Mouse (Mus musculus) forebrain, embryonic 14.5 days (tissue): Measurements from ENCODE around the gene Serinc5. TPM values are rescaled to one million over a fixed set of nuclear protein-coding genes. Genes with fewer than 3 reads are reported as not detected.

ENCODE experiments used
- ATAC-seq: fragments of 200-750 bp; cut with Nextera tagmentation; 2 replicates; pipeline ENCODE4 v1.8.0; 2017; ENCODE audit warnings: mild to moderate bottlenecking, moderate library complexity
- DNase-seq: peaks from one replicate; pipeline ENCODE4 v3.0.0-alpha.2; 2015; ENCODE audit warnings: low spot score
- H3K27ac ChIP-seq: fragments of 300-500 bp; sonication (generic); 2 replicates; pipeline ENCODE4 v1.5.1; 2014; ENCODE audit warnings: low read depth, mild to moderate bottlenecking, control low read depth, low read length, moderate library complexity
- H3K27me3 ChIP-seq: fragments of 300-500 bp; sonication (generic); replicated peaks from 2 replicates; pipeline ENCODE4 v1.6.1; 2014; ENCODE audit warnings: low read length, control low read depth, mixed read lengths; ENCODE audit not compliant: control insufficient read depth, insufficient read depth
- H3K36me3 ChIP-seq: fragments of 300-500 bp; sonication (generic); 2 replicates; pipeline ENCODE4 v1.6.1; 2014; ENCODE audit warnings: low read length, control low read depth; ENCODE audit not compliant: control insufficient read depth, insufficient read depth
- H3K4me1 ChIP-seq: fragments of 300-500 bp; sonication (generic); 2 replicates; pipeline ENCODE4 v1.6.1; 2014; ENCODE audit warnings: antibody characterized with exemption, low read length, control low read depth; ENCODE audit not compliant: control insufficient read depth, insufficient read depth
- H3K4me2 ChIP-seq: fragments of 300-500 bp; sonication (generic); 2 replicates; pipeline ENCODE4 v1.6.1; 2014; ENCODE audit warnings: mild to moderate bottlenecking, control low read depth, low read length
- H3K4me3 ChIP-seq: fragments of 300-500 bp; sonication (generic); 2 replicates; pipeline ENCODE4 v1.5.1; 2014; ENCODE audit warnings: low read depth, low read length, control low read depth
- H3K9ac ChIP-seq: fragments of 300-500 bp; sonication (generic); 2 replicates; pipeline ENCODE4 v1.6.1; 2014; ENCODE audit warnings: mild to moderate bottlenecking, low read length, control low read depth, moderate library complexity
- H3K9me3 ChIP-seq: fragments of 300-500 bp; sonication (generic); replicated peaks from 2 replicates; pipeline ENCODE4 v1.6.1; 2016; ENCODE audit warnings: low read length, control low read depth, mixed read lengths; ENCODE audit not compliant: control insufficient read depth
- WGBS: fragments of 180-500 bp; shearing (Covaris S2); extraction: QIAGEN DNeasy Blood & Tissue Kit; methylation state at CpG from one replicate; pipeline ENCODE4 v1.1.7; 2014; 5-methylcytosine and 5-hydroxymethylcytosine counted together
- polyA plus RNA-seq: library from polyadenylated mRNA; unstranded; fragments of >200 nt; fragmentation: Nextera tagmentation; extraction: Ambion mirVana; gene quantifications from 2 replicates; pipeline ENCODE4 v1.2.1, GENCODE M21; 2014

The Serinc5 gene
- polyA plus RNA-seq, 1 experiment from 2014 or later, result 13.7 TPM

DNA sequence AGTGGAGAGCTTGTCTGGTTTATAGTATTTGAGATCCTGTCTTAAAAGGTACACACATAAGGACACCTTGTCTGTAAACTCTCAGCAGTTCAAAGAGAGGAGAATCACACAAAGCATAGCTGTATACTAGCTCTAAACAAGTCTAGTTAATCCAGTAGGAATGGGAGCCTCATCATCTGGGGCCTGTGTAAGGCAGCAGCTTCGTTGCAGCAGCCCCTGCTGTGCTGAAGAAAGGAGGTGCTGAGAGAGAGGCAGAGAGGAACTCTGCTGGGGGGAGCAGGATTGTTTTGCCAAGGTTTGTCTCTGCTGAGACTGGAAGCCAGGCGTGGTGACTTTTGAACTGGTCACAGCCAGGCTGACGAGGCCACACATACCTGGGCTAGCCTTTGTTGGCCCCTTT lies 98.6 kb downstream of the Serinc5 start:
- no peak overlapping the region for H3K9ac ChIP-seq
- DNase-seq (no peak), ATAC-seq (no peak)
- H3K9me3 ChIP-seq, result no peaks in the 10 kb centered on the region
- no peak overlapping the region for H3K4me2 ChIP-seq
- H3K4me3 ChIP-seq, result no peak overlapping the region
- peaks cover 7% of the 10 kb centered on the region; the same call in 1 of the 2 replicates for H3K36me3 ChIP-seq
- no peak overlapping the region for H3K27ac ChIP-seq
- H3K4me1 ChIP-seq, result no peaks in the 10 kb centered on the region
- WGBS, result 16% methylated on average over 3 of the region's 3 CpGs
- no peaks in the 10 kb centered on the region for H3K27me3 ChIP-seq

DNA sequence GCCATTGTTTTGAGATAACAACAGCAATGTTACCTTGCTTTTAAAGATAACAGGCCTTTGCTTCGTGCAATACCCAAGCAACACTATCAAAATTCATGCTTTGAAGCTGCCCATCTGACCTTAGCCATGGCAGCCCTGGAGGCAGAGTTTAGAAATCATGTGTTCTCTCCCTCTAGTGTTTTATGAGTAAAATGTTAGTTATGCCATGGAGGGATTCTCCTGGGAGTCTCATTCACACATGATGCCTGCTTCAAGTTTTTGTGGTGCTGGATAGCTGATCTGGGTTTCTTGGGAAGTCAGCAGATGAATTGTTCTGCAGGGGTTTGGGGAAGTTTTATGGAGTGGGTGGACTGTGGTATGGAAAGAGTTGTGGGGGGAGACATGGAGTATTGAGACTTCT lies 99.5 kb downstream of the Serinc5 start:
- no peak overlapping the region for H3K4me3 ChIP-seq
- H3K27ac ChIP-seq, result no peak overlapping the region
- H3K9ac ChIP-seq, result no peak overlapping the region
- H3K4me1 ChIP-seq, result no peaks in the 10 kb centered on the region
- H3K4me2 ChIP-seq, result no peak overlapping the region
- no peaks in the 10 kb centered on the region for H3K9me3 ChIP-seq
- no peaks in the 10 kb centered on the region for H3K27me3 ChIP-seq
- WGBS, result 89% methylated on average over 1 of the region's 1 CpGs
- DNase-seq, result no peak
- peaks cover 7% of the 10 kb centered on the region; the same call in 1 of the 2 replicates for H3K36me3 ChIP-seq
- no peak for ATAC-seq

DNA sequence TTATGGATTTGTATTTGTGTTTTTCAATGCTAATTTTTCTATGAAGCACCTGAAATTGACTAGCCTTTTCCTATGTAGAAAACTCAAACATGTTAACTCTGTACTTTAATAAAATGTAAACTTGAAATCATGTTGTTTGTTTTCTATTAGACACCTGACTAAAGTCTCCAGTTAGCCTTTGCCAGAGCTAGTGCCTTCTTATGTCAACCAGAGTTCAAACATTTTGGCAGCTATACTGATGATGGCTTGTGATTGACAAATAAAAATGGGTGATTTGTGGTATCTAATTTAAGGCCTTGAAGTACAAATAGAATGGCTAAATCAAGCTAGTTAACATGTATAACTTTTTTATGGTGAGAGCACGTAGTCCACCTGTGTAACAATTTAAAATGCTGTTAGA lies 100.9 kb downstream of the Serinc5 start:
- WGBS, result 89% methylated on average over 1 of the region's 1 CpGs
- Histone ChIP-seq H3K9ac (no peak overlapping the region), H3K4me2 (no peak overlapping the region), H3K27ac (no peak overlapping the region), H3K9me3 (no peaks in the 10 kb centered on the region), H3K27me3 (no peaks in the 10 kb centered on the region), H3K4me1 (no peaks in the 10 kb centered on the region), H3K4me3 (no peak overlapping the region), H3K36me3 (peaks cover 4% of the 10 kb centered on the region; the same call in 1 of the 2 replicates)
- ATAC-seq, result no peak
- DNase-seq, result no peak

DNA sequence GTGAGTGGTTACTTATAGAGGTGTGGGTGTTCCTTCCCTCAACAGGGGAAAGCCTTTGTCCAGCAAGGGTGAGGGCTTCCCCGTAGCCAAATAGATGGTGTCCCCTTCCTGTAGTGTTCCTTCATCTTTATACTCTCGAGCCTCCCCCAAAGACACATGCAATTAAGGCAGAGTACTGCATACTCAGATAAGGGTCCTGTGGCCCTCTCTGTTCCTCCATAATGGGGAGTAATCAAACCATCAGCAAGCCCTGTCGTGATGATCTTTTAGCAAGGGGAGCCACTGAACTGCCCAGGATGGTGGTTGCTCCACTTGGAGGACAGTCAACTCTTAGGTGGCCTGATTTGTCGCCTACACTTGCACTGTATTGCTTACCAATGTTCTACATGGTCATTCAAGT lies 101.7 kb downstream of the Serinc5 start:
- WGBS, result 85% methylated on average over 4 of the region's 4 CpGs
- no peak for DNase-seq
- ATAC-seq, result no peak
- H3K9me3 ChIP-seq, result no peaks in the 10 kb centered on the region
- no peaks in the 10 kb centered on the region for H3K4me1 ChIP-seq
- no peak overlapping the region for H3K27ac ChIP-seq
- no peaks in the 10 kb centered on the region for H3K36me3 ChIP-seq
- H3K27me3 ChIP-seq, result no peaks in the 10 kb centered on the region
- no peak overlapping the region for H3K4me3 ChIP-seq
- H3K9ac ChIP-seq, result no peak overlapping the region
- H3K4me2 ChIP-seq, result no peak overlapping the region

DNA sequence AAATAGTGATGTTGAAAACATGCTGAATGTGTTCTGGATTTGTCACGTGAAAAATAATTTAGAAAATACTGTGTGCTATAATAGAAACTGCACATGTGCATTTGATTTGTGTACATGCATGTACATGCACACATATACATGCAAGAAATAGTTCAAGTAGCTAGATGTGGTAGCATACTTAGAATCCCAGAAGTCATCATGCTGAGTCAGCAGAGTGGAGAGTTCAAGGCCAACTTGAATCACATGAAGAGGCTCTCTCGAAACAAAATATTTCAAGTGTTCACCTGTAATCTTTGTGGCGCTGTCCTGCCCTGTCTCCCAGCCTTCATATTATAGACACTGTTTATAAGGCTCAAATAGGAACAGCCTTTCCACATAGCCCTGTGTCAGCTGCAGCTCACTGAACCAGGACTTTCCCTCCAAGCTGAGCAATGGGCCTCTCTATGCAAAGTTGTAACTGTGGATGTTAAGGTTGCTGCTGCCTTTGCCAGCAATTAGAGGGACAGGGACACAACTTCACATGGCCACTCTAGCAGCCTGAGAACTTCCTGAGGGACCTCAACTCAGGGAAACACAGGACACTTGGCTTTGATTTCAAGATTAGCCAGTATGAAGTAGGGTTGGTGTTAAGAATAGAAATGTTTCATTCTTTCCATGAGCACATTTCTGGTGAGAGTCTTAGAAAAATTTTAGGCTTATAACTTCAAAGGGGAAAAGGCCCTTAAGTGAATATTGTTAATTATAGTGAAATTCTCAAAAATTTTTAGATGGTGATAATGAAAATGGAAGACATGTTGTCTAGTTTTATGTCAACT lies 107.2 kb downstream of the Serinc5 start:
- no peaks in the 10 kb centered on the region for H3K4me1 ChIP-seq
- no peak overlapping the region for H3K4me3 ChIP-seq
- H3K9ac ChIP-seq, result no peak overlapping the region
- H3K27ac ChIP-seq, result no peak overlapping the region
- H3K4me2 ChIP-seq, result no peak overlapping the region
- H3K36me3 ChIP-seq, result no peaks in the 10 kb centered on the region
- H3K9me3 ChIP-seq, result no peaks in the 10 kb centered on the region
- no peak for DNase-seq
- 96% methylated on average over 3 of the region's 3 CpGs for WGBS
- ATAC-seq, result no peak
- H3K27me3 ChIP-seq, result no peaks in the 10 kb centered on the region

DNA sequence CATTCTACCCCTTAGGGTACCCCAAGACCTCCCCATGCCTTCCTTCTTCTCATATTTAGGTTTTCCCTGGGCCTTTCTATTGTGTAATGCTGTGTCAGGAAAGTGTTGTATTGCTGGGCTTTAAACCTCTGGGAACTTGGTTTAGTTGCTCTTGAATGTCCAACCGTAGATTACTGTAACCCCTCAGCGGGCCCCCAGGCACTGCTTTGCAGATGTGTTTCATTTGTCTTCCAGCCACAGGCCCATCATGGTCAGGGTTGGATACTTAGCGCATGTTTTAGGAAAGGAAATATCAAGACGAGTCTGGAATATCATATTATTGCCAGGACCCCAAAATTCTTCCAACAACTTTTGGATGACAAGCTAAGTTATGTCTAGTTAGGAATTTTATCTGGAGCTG lies 110.1 kb downstream of the Serinc5 start:
- WGBS, result 87% methylated on average over 4 of the region's 4 CpGs
- no peak overlapping the region for H3K4me2 ChIP-seq
- no peak overlapping the region for H3K9ac ChIP-seq
- no peak overlapping the region for H3K4me3 ChIP-seq
- H3K9me3 ChIP-seq, result no peaks in the 10 kb centered on the region
- H3K27ac ChIP-seq, result no peak overlapping the region
- DNase-seq (no peak), ATAC-seq (no peak)
- no peaks in the 10 kb centered on the region for H3K27me3 ChIP-seq
- no peaks in the 10 kb centered on the region for H3K4me1 ChIP-seq
- no peaks in the 10 kb centered on the region for H3K36me3 ChIP-seq

DNA sequence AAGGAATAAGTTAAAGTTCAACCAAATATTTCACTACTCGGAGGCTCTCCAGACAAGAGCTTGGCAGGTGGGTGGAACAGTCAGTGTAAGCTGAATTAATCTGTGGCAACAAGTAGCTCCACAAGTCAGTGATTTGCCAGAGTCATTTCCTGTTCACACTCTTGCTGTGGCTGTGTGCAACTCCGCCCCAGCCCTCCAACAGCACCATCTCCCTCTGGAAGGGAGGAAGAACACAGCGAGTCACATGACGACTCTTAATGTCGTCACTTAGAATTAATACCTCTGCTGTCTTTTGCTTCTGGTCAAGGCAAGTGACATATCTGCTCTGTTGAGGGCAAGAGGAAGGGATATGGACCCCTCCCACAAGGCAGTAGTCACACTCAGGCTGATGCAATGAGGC lies 111.5 kb downstream of the Serinc5 start:
- ATAC-seq (no peak), DNase-seq (no peak)
- no peaks in the 10 kb centered on the region for H3K9me3 ChIP-seq
- H3K4me3 ChIP-seq, result no peak overlapping the region
- no peaks in the 10 kb centered on the region for H3K4me1 ChIP-seq
- no peaks in the 10 kb centered on the region for H3K27me3 ChIP-seq
- no peak overlapping the region for H3K4me2 ChIP-seq
- 72% methylated on average over 5 of the region's 5 CpGs for WGBS
- no peak overlapping the region for H3K27ac ChIP-seq
- no peaks in the 10 kb centered on the region for H3K36me3 ChIP-seq
- H3K9ac ChIP-seq, result no peak overlapping the region

DNA sequence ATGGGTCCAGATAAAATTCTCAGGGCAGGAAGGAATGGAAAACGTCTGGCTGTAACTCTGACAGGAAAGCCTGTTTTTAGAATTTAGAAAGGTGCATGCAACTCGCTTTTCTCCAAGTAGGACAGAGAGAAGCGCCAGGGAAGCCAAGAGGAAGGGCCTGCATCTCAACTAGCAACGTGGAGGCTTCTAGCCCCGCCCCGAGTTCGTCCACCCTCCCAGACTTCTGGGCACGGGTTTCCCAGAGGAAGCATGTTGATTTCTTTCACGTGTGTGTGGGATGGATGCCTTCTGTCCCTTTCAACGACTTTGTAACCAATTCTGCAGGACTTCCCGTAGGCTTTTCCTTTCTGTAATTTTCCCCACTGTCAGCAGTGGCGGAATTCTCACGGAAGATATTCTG lies 118.9 kb downstream of the Serinc5 start:
- DNase-seq (no peak), ATAC-seq (no peak)
- Histone ChIP-seq H3K4me3 (no peak overlapping the region), H3K4me2 (no peak overlapping the region), H3K36me3 (no peaks in the 10 kb centered on the region), H3K9ac (no peak overlapping the region), H3K27ac (no peak overlapping the region), H3K27me3 (no peaks in the 10 kb centered on the region), H3K4me1 (0 out of 2 replicates have a peak, but pooled peaks cover 6% of the 10 kb centered on the region), H3K9me3 (no peaks in the 10 kb centered on the region)
- WGBS, result 74% methylated on average over 13 of the region's 13 CpGs

DNA sequence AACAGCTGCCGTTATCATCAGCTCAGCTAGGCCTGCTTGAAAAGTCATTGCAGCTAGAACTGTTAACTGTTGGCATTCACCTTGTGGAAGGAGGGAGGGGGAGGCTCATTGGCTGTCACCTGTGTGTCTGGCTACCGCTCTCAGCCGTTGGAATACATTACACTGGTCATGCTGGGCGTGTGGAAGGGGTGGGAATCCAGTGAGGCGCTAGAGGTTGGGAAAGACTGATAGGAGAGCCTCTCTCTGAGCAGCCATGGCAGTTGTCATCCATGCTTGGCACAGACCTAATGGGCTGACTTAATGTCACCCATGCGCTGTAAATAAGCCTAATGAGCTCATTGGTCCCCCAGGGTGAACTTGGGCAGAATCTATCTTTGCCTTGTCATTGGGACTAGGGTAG lies 120.9 kb downstream of the Serinc5 start:
- DNase-seq (peak; percentile 27), ATAC-seq (no peak)
- H3K4me1 ChIP-seq, result peaks cover 13% of the 10 kb centered on the region; the same call in 1 of the 2 replicates
- no peak overlapping the region for H3K4me3 ChIP-seq
- no peak overlapping the region for H3K9ac ChIP-seq
- H3K27me3 ChIP-seq, result no peaks in the 10 kb centered on the region
- no peaks in the 10 kb centered on the region for H3K36me3 ChIP-seq
- H3K27ac ChIP-seq, result no peak overlapping the region
- no peaks in the 10 kb centered on the region for H3K9me3 ChIP-seq
- WGBS, result 66% methylated on average over 6 of the region's 6 CpGs
- H3K4me2 ChIP-seq, result no peak overlapping the region
